Mouse (Mus musculus): ENCODE measurements around the gene Utp3. TPM values are rescaled to one million over a fixed set of nuclear protein-coding genes. Genes with fewer than 3 reads are reported as not detected.
"Not testable (repeated sequence)": the region's sequence is repeated elsewhere in the genome, so short reads cannot be mapped to it uniquely, and the experiment has no call there.

Gene Utp3
- 10 to 100 TPM; 17.8 to 25.6 (median 21.5) TPM for total RNA-seq (2022)

- peak; percentile 94 for DNase-seq (ENCODE audit: low spot score)
These were observed at the start of gene Utp3 for GRCm38 (mm10) chr5:88554086-88554886. TSS of gene Utp3 (plus strand) at chr5:88554462.

- no peak for DNase-seq (ENCODE audit: low spot score)
These were observed 45.7 kb upstream of the Utp3 start for GRCm38 (mm10) chr5:88508555-88508954.

GRCm38 (mm10) chr5:88508990-88509389 is 45.3 kb upstream of the Utp3 start:
- DNase-seq (ENCODE audit: low spot score): no peak

- DNase-seq (ENCODE audit: low spot score): peak; percentile 40
These were observed 35.0 kb upstream of the Utp3 start for GRCm38 (mm10) chr5:88519232-88519631.

- no peak for DNase-seq (ENCODE audit: low spot score)
These were observed 26.6 kb upstream of the Utp3 start, which contains the start of gene Jchain for GRCm38 (mm10) chr5:88527657-88528056. TSS of gene Jchain (minus strand) at chr5:88527891.

- no peak for DNase-seq (ENCODE audit: low spot score)
These were observed 23.4 kb upstream of the Utp3 start for GRCm38 (mm10) chr5:88530908-88531307.

GRCm38 (mm10) chr5:88534697-88535096 is 19.6 kb upstream of the Utp3 start:
- no peak for DNase-seq (ENCODE audit: low spot score)

GRCm38 (mm10) chr5:88540845-88541244 is 13.4 kb upstream of the Utp3 start:
- no peak for DNase-seq (ENCODE audit: low spot score)

GRCm38 (mm10) chr5:88542651-88543282 is 11.5 kb upstream of the Utp3 start:
- DNase-seq (ENCODE audit: low spot score): peak; percentile 47

- DNase-seq (ENCODE audit: low spot score): not testable (repeated sequence)
These were observed 9.9 kb upstream of the Utp3 start for GRCm38 (mm10) chr5:88544411-88544810.

GRCm38 (mm10) chr5:88545536-88545935 is 8.7 kb upstream of the Utp3 start:
- DNase-seq (ENCODE audit: low spot score): no peak

- DNase-seq (ENCODE audit: low spot score): no peak
These were observed 784 bp upstream of the Utp3 start for GRCm38 (mm10) chr5:88553271-88554085.

GRCm38 (mm10) chr5:88558991-88559390 is 4.7 kb downstream of the Utp3 start:
- DNase-seq (ENCODE audit: low spot score): no peak

- DNase-seq (ENCODE audit: low spot score): no peak
These were observed 7.0 kb downstream of the Utp3 start for GRCm38 (mm10) chr5:88561080-88561814.

GRCm38 (mm10) chr5:88562863-88563780 is 8.9 kb downstream of the Utp3 start:
- DNase-seq (ENCODE audit: low spot score): no peak

GRCm38 (mm10) chr5:88564501-88565147 is 10.4 kb downstream of the Utp3 start, which contains the start of gene Rufy3:
TSS of gene Rufy3 (plus strand) at chr5:88565040.
- DNase-seq (ENCODE audit: low spot score): peak; percentile 77

- peak; percentile 48 for DNase-seq (ENCODE audit: low spot score)
These were observed 11.1 kb downstream of the Utp3 start for GRCm38 (mm10) chr5:88565148-88566033.

- no peak for DNase-seq (ENCODE audit: low spot score)
These were observed 12.0 kb downstream of the Utp3 start for GRCm38 (mm10) chr5:88566034-88566841.

Measured in heart, adult 8-10 months (tissue).